In the genomic region with DNA sequence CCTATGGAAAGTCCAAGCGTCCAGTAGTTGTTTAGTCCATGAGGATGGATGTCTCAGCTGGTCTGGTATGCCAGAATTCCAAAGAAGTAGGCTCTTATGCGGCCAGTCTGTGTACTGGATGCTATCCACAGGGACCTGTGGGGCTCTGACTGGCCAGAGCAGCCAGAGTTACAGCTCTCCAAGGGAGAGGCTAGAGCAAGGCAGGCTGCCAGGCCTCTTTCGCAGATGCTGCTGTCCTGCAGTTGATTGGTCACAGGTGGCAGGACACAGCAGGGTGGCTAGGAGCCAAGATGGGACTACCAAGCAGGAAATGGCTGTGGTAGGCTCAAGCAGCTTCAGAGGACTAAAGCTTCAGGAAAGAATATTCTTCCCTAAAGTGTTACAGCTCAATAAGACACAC, we compare ENCODE assay signal across 12 mouse cellular contexts.
DNase-seq lines count a peak whose midpoint lies in the region; ATAC-seq and TF ChIP-seq lines count a peak whose summit lies in the region.
"Had no signal": no experiment of that assay in that cellular context is flagged by ENCODE, and none has a peak within 500 bp of the region (broad histone marks: within the 10 kb centered on the region; RNA-seq: fewer than 3 reads in every experiment).

No protein-coding gene starts in this region.

- peaks cover 3% of the 10 kb centered on the region; the same call in 1 of the 2 replicates for H3K4me1 ChIP-seq in heart, embryonic 12.5 days (replicated peaks)
- no peaks in the 10 kb centered on the region for H3K4me1 ChIP-seq in lung, embryonic 14.5 days (ENCODE audit: insufficient read depth)
- H3K4me1 ChIP-seq in forebrain, embryonic 14.5 days (ENCODE audit: control insufficient read depth, insufficient read depth, low read length): no peaks in the 10 kb centered on the region
- H3K4me1 ChIP-seq: liver, embryonic 15.5 days; midbrain, embryonic 12.5 days had no signal

- H3K4me3 ChIP-seq in heart, embryonic 12.5 days: no peak overlapping the region
- no peak overlapping the region for H3K4me3 ChIP-seq in lung, embryonic 14.5 days (ENCODE audit: low read depth, low read length)
- no peak overlapping the region for H3K4me3 ChIP-seq in forebrain, embryonic 14.5 days (ENCODE audit: low read depth, low read length)
- H3K4me3 ChIP-seq: erythroblast, embryonic 14.5 days; liver, embryonic 15.5 days; midbrain, embryonic 12.5 days had no signal

- no peaks in the 10 kb centered on the region for H3K36me3 ChIP-seq in heart, embryonic 12.5 days
- H3K36me3 ChIP-seq in lung, embryonic 14.5 days (ENCODE audit: insufficient read depth): no peaks in the 10 kb centered on the region
- no peaks in the 10 kb centered on the region for H3K36me3 ChIP-seq in forebrain, embryonic 14.5 days (ENCODE audit: control insufficient read depth, insufficient read depth, low read length)
- H3K36me3 ChIP-seq: liver, embryonic 15.5 days; midbrain, embryonic 12.5 days had no signal

- no peaks in the 10 kb centered on the region for H3K27me3 ChIP-seq in heart, embryonic 12.5 days (replicated peaks)
- H3K27me3 ChIP-seq in lung, embryonic 14.5 days (ENCODE audit: insufficient read depth, low read length): no peaks in the 10 kb centered on the region
- no peaks in the 10 kb centered on the region for H3K27me3 ChIP-seq in forebrain, embryonic 14.5 days (replicated peaks; ENCODE audit: control insufficient read depth, insufficient read depth, low read length)
- H3K27me3 ChIP-seq: liver, embryonic 15.5 days; midbrain, embryonic 12.5 days had no signal

- 59% methylated on average over 3 of the region's 3 CpGs for WGBS in heart, embryonic 12.5 days
- 38% methylated on average over 3 of the region's 3 CpGs for WGBS in lung, embryonic 14.5 days
- WGBS in forebrain, embryonic 14.5 days: 86% methylated on average over 3 of the region's 3 CpGs

- peak; percentile 42 to 52 for DNase-seq in heart, postnatal 10 days
- DNase-seq in lung, embryonic 14.5 days: peak; percentile 57
- no peak for DNase-seq in lung, adult 18-20 months
- DNase-seq in adipocyte (ENCODE audit: low spot score): peak; percentile 4
- peak; percentile 11 for DNase-seq in forelimb bud, embryonic 11.5 days (ENCODE audit: low read depth, low spot score)
- DNase-seq in forebrain, embryonic 14.5 days (ENCODE audit: low spot score): no peak
- DNase-seq: adrenal gland, postnatal 25 days; thymus, adult 2 months had no signal

- no peak overlapping the region for H3K27ac ChIP-seq in heart, embryonic 12.5 days (ENCODE audit: poor library complexity, severe bottlenecking)
- H3K27ac ChIP-seq in lung, embryonic 14.5 days (ENCODE audit: low read depth): no peak overlapping the region
- no peak overlapping the region for H3K27ac ChIP-seq in forebrain, embryonic 14.5 days (ENCODE audit: low read depth, low read length)
- H3K27ac ChIP-seq: liver, embryonic 15.5 days; midbrain, embryonic 12.5 days had no signal

- no peak for ATAC-seq in heart, embryonic 12.5 days (ENCODE audit: insufficient number of reproducible peaks, low FRiP score)
- peak; percentile 82; the same call in 1 of the 2 replicates for ATAC-seq in lung, embryonic 14.5 days (ENCODE audit: insufficient read depth)
- no peak for ATAC-seq in forebrain, embryonic 14.5 days

- H3K4me2 ChIP-seq in heart, embryonic 12.5 days: no peak overlapping the region
- no peak overlapping the region for H3K4me2 ChIP-seq in lung, embryonic 14.5 days
- no peak overlapping the region for H3K4me2 ChIP-seq in forebrain, embryonic 14.5 days (ENCODE audit: low read length)
- H3K4me2 ChIP-seq: liver, embryonic 15.5 days; midbrain, embryonic 12.5 days had no signal

- H3K9ac ChIP-seq in heart, embryonic 12.5 days: no peak overlapping the region
- H3K9ac ChIP-seq in lung, embryonic 14.5 days: no peak overlapping the region
- no peak overlapping the region for H3K9ac ChIP-seq in forebrain, embryonic 14.5 days (ENCODE audit: low read length)
- H3K9ac ChIP-seq: liver, embryonic 15.5 days; midbrain, embryonic 12.5 days had no signal

- intact Hi-C loops in heart, postnatal 10 days (cut with DNase I): loop anchor here (10.0 kb wide), 1 partner anchor 1960 kb away; no protein-coding TSS in a partner anchor

- no peaks in the 10 kb centered on the region for H3K9me3 ChIP-seq in heart, embryonic 12.5 days (replicated peaks)
- H3K9me3 ChIP-seq in lung, embryonic 14.5 days (ENCODE audit: low read depth, low read length): no peaks in the 10 kb centered on the region
- H3K9me3 ChIP-seq in forebrain, embryonic 14.5 days (replicated peaks; ENCODE audit: control insufficient read depth, low read length): no peaks in the 10 kb centered on the region
- H3K9me3 ChIP-seq: liver, embryonic 15.5 days; midbrain, embryonic 12.5 days had no signal

- TF ChIP-seq CTCF in lung, embryonic 14.5 days (IDR thresholded peaks at IDR 0.05; ENCODE audit: low read depth): no peak

Comparison
In these comparisons a context has a peak if more than half of its experiments do, and no peak if none do; other contexts are left out.
1. DNase-seq: peak in heart, postnatal 10 days (2 of 2), lung, embryonic 14.5 days (single experiment), adipocyte (single experiment) and forelimb bud, embryonic 11.5 days (single experiment); none in lung, adult 18-20 months (0 of 2) and forebrain, embryonic 14.5 days (single experiment).